Mouse (Mus musculus): ENCODE data around the gene Dok7. TPM values are rescaled to one million over a fixed set of nuclear protein-coding genes. Genes with fewer than 3 reads are reported as not detected.

Dok7 gene
- not detected for total RNA-seq (2023)

DNA sequence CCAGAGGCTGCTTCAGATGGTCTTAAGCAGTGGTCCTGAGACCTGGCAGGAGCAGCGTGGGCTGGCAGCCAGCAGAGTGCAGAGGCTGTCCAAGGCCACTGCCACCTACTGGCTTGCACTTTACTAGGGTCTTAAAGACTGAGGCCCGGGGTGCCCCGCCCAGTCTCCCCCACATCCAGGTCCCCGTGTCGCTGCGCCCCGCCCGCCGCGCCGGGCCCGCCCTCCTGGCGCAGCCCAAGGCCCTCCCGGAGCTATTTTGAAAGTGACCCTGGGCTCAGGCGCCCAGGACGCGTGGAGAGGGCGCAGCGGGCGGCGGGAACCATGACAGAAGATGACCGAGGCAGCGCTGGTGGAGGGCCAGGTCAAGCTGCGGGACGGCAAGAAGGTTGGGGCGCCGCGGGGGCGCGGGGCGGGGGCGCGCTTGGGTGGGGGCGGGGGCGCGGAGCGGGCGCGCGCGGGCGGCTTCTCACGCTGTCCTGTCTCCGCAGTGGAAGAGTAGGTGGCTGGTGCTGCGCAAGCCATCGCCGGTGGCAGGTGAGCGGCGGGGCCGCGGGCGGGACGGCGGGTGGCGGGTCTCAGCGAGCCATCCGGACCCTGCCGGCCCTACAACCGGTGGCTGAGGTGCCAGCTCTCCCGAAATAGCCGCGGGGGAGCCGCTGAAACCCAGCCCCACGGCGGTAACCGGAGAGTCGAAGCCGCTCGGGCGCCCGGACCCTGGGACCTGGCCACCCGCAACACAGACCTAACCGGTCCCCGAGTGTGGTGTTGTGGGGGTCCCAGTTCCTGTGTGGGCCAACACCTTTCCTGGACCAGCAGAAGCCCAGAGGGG lies at the start of gene Dok7:
Dok7 (plus strand) TSS at position 163 of the 829 bp plus-strand sequence.

DNA sequence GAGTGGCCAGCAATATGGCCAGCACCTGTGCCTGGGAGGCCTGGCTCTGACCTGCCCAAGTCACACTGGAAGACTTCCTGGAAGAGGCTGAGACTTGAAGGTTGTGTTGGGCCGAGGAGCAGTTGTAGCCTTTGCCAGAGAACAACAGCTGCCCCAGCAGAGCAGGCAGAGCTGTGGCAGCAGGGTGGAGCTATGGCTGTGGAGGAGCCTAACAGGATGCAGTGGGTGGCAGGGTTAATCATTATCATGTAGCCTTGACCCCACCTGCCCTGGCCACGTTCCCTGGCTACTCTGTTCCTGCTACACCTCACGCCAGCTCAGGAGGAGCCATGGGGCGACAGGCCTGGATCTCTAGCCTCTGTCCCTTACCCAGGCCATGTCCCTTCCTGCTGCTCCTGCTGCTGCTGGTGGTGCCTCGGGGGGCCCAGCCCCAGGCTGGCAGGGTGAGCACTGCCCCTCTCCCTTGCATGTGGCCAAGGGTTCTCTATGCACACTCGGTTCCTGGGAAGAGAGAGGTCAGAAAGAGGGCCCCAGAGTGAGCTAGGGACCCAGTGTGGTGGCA lies 15.2 kb upstream of the Dok7 start, which contains the start of gene Hgfac:
Hgfac (plus strand) TSS at position 242 of the 562 bp plus-strand sequence.

DNA sequence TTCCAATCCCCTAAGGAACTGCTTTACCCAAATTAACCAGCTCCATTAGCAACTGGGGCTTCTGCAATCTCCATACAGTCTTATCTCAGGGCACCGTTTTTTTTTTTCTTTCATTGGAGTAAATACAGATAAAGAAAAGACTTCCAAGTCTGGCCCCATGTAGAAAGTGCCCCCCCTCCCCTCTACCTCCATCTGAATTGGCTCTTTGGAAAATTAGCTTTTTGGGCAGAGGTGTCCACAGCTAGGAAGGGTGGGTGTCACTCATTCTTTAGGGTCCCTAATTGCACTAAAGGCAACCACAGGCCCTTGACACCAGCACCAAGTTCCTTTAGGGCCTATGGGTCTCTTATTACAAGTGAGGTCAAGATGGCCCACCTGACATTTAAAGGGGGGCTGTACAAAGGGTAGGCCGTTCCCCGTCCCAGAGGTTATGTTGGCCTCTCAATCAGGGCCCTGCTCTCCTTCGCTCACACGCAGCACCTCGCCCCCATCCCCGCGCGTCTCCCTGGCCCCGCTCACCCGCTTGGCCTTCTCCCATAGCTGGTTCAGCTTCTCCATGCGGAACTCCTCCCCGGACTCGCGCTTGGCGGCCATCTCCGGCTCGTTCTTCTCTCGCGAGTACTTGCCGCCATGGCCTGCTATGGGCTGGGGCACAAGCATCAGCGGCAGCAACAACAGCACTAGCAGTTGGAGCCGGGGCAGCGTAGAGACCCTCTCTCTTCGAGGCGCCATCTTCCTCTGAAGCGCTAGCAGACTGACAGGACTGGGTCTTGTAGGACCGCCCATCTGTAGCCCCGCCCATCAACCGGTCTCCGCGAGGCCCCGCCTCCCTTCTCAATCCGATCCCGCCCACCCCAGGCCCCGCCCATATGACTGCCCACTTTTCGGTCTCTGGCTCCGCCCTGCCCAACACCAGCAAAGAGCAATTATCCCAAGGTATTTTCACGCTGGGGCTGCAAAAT lies 48.7 kb downstream of the Dok7 start, which contains the start of gene Lrpap1:
Lrpap1 (minus strand) TSS at position 807 of the 962 bp plus-strand sequence.

Other genes with a start within 250 kb of the Dok7 start
- 1 to 10 TPM; 3.8 to 6.6 TPM for gene Msantd1, start 148.8 kb upstream of the Dok7 start, total RNA-seq (2023)
- 1 to 10 TPM; 3.6 to 5.1 TPM for gene Rgs12, start 107.3 kb upstream of the Dok7 start, total RNA-seq (2023)
- 1 to 10 TPM; 1.4 to 1.8 TPM for gene Hgfac, start 15.3 kb upstream of the Dok7 start, total RNA-seq (2023)
- gene Lrpap1, start 49.0 kb downstream of the Dok7 start, total RNA-seq (2023), result 10 to 100 TPM; 45.8 to 57.4 TPM
- not detected for gene Adra2c, start 221.6 kb downstream of the Dok7 start, total RNA-seq (2023)